Mouse (Mus musculus): ENCODE results near the gene Socs7.

Socs7 gene

GRCm38 (mm10) chr11:97343619-97344018, 18.7 kb upstream of the Socs7 start:
- DNase-seq: peak; percentile 39 to 85

- DNase-seq: no peak
Observed at GRCm38 (mm10) chr11:97345446-97345845, 16.9 kb upstream of the Socs7 start.

- DNase-seq: no peak
Observed at GRCm38 (mm10) chr11:97346383-97346782, 16.0 kb upstream of the Socs7 start.

- no peak for DNase-seq
Observed at GRCm38 (mm10) chr11:97347291-97347690, 15.1 kb upstream of the Socs7 start.

GRCm38 (mm10) chr11:97350035-97350434, 12.3 kb upstream of the Socs7 start:
- peak; percentile 90 to 93 for DNase-seq

GRCm38 (mm10) chr11:97352027-97352684, 10.2 kb upstream of the Socs7 start, which contains the start of gene Gpr179:
Gene Gpr179 (minus strand): TSS chr11:97352077.
- DNase-seq: no peak

DNA sequence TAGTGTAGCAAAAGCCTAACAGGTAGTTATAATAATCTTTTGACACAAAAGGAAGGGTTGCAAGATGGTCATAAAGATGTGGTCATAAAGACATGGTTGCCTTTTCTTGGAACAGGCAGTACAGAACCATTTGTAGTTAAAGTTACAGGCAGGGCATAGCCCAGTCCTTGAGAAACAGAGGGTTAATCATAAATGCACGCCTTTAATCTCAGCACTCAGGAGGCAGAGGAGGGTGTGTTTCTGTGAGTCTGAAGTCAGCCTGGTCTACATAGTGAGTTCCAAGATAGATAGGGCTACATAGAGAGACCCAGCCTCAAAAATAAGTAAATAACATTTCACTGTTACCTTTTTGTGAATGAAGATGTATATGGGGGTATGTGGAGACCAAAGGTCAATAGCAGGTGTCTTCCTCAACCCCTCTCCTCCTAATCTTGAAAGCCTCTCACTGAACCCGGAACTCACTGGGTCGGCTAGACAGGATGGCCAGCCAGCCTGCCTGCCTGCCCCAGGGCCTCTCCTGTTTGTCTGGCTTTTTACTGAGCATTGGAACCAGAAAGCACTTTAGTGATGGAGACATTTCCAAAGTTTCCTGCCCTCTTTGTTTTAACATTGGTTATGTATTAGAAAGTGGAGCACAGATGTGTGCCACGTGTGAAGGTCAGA, 9.3 kb upstream of the Socs7 start:
- DNase-seq: no peak

DNA sequence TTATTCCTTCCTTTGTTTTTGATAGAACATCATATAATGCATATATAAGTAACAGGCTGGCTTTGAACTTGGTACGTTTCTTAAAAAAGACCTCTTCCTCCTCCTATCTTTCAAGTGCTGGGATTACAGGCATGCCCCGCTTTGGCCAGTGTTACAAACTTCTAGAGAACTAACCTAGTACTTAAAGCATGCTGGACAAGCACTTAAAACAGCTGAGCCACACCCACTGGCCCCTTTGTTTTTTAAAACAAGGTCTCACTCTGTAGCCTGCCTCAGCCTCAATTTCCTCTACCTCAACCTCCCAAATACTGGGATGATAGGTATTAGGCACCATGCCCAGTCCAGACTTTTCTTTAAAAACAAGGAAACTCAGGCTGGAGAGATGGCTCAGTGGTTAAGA, 7.7 kb upstream of the Socs7 start:
- no peak for DNase-seq

GRCm38 (mm10) chr11:97355247-97355646, 7.1 kb upstream of the Socs7 start:
- no peak for DNase-seq

DNA sequence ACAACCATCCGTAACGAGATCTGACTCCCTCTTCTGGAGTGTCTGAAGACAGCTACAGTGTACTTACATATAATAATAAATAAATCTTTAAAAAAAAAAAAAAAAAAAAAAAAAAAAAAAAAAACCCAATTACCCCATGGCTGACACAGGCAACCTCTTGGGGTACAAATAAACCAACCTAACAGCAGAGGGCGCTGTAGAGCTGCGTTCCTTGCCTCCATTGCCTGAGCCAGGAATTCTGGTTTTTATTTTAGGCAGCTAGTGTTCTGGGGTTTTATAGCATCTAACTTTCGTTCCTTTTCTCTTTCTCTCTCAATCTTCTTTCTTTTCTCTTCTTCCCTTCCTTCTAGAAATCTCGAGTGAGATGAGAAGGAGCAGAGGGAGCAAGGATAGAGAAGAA, 4.7 kb upstream of the Socs7 start:
- peak; percentile 82 to 93 for DNase-seq

- DNase-seq: peak in 1 of 2 experiments; percentile 59
Observed at GRCm38 (mm10) chr11:97362649-97362942, 245 bp downstream of the Socs7 start.

GRCm38 (mm10) chr11:97362943-97363643, 742 bp downstream of the Socs7 start:
- DNase-seq: peak; percentile 21 to 58

- peak; percentile 10 to 27 for DNase-seq
Observed at GRCm38 (mm10) chr11:97363644-97363995, 1.3 kb downstream of the Socs7 start.

- no peak for DNase-seq
Observed at GRCm38 (mm10) chr11:97365556-97365955, 3.2 kb downstream of the Socs7 start.

- DNase-seq: peak in 1 of 2 experiments; percentile 34
Observed at GRCm38 (mm10) chr11:97368501-97368900, 6.2 kb downstream of the Socs7 start.

DNA sequence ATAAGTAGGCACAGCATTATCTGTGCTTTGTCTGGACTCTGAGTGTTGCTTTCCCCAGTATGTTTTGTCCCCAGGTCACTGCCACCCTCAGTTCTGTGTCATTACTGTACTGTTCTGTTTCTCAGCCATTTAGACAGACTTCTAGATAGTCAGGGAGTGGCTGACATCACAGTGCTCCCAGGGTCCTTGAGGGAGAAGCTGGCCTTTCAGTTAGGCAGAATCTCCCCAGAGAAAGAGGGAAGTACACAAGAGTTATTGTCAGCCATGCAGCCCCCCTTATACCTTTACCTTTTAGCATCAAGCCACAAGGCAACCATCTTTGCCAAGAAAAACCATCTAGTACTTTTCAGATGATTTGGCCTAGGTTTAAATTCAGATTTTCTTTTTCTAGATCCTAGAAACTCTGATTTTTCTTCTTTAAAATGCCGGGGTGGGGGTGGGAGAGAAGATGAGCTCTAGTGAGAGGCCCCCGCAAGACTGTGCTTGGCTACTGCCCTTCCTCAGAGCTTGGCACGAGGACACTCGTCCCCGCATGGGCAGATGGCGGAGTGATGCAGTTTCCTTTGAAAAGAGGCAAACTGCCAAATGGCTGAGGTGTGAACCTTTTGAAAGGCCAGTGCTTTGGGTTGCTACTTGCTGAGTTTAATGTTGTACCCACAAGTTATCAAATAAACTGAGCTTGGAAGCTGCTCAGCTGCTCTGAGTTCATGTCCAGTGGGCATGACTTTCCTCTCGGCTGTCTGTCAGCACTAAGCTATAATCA, 8.2 kb downstream of the Socs7 start:
- DNase-seq: peak; percentile 66 to 82

GRCm38 (mm10) chr11:97372159-97372864, 10.0 kb downstream of the Socs7 start:
- no peak for DNase-seq

DNA sequence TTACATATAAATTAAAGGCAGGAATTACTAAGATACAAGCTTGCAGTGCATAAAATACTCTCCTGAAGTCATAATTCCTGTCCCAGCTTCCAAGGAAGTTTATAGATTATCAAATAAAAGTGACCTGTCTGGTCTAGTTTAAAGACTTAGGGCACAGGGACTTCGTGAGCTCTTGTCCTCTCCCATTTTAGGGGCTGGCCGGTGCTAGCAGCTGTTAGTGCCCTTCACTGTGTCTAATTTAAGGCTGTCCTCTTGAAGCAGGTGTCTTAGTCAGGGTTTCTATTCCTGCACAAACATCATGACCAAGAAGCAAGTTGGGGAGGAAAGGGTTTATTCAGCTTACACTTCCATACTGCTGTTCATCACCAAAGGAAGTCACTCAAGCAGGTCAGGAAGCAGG, 11.1 kb downstream of the Socs7 start:
- DNase-seq: no peak

GRCm38 (mm10) chr11:97380036-97380435, 17.7 kb downstream of the Socs7 start:
- peak; percentile 72 to 73 for DNase-seq

DNA sequence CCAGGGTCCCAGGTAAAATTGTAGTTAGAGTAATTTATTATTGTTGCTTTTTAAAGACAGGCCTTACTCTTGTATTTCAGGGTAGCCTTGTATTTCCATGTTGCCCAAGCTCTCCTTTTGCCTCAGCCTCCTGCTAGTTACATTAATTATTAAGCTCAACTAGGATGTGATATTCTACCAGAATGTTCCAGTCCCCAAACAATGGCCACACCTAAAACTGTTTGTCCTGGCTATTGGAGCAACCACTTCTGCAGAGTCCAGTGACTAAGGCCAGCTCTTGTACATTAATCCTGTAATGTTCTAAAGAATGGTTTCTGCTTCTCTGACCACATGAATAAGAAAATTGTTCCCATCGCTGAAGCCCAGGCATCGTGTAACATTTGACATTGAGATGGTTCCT, 20.7 kb downstream of the Socs7 start:
- no peak for DNase-seq

GRCm38 (mm10) chr11:97383764-97384163, 21.4 kb downstream of the Socs7 start:
- DNase-seq: no peak

- DNase-seq: peak in 1 of 2 experiments; percentile 24
Observed at GRCm38 (mm10) chr11:97387811-97388210, 25.5 kb downstream of the Socs7 start.

GRCm38 (mm10) chr11:97389127-97389526, 26.8 kb downstream of the Socs7 start:
- no peak for DNase-seq
